Mouse (Mus musculus) midbrain, embryonic 14.5 days (tissue): Measurements from ENCODE around the gene Atg4b. TPM values are rescaled to one million over a fixed set of nuclear protein-coding genes. Genes with fewer than 3 reads are reported as not detected.
A peak's percentile ranks its signal among the peaks of the same experiment; 100 is the strongest.

ENCODE experiments used
- ATAC-seq: fragments of 200-750 bp; cut with Nextera tagmentation; 2 replicates; pipeline ENCODE4 v1.8.0; 2017; ENCODE audit warnings: moderate number of reproducible peaks, moderate library complexity; ENCODE audit not compliant: low FRiP score, low TSS enrichment
- DNase-seq: peaks from one replicate; pipeline ENCODE4 v3.0.0-alpha.2; 2015
- H3K27ac ChIP-seq: fragments of 300-500 bp; sonication (generic); replicated peaks from 2 replicates; pipeline ENCODE4 v1.5.1; 2014; ENCODE audit warnings: mild to moderate bottlenecking, low read depth, low read length, moderate library complexity
- H3K27me3 ChIP-seq: fragments of 300-500 bp; sonication (generic); 2 replicates; pipeline ENCODE4 v1.6.1; 2014; ENCODE audit warnings: low read length, control low read depth, mixed read lengths; ENCODE audit not compliant: control insufficient read depth, insufficient read depth
- H3K36me3 ChIP-seq: fragments of 300-500 bp; sonication (generic); 2 replicates; pipeline ENCODE4 v1.6.1; 2014; ENCODE audit warnings: low read length, control low read depth; ENCODE audit not compliant: control insufficient read depth, insufficient read depth
- H3K4me1 ChIP-seq: fragments of 300-500 bp; sonication (generic); 2 replicates; pipeline ENCODE4 v1.6.1; 2014; ENCODE audit warnings: mild to moderate bottlenecking, antibody characterized with exemption, low read length, control low read depth; ENCODE audit not compliant: control insufficient read depth, insufficient read depth
- H3K4me2 ChIP-seq: fragments of 300-500 bp; sonication (generic); 2 replicates; pipeline ENCODE4 v1.6.1; 2014; ENCODE audit warnings: mild to moderate bottlenecking, low read length, moderate library complexity
- H3K4me3 ChIP-seq: fragments of 300-500 bp; sonication (generic); replicated peaks from 2 replicates; pipeline ENCODE4 v1.5.1; 2014; ENCODE audit warnings: low read depth, low read length
- H3K9ac ChIP-seq: fragments of 300-500 bp; sonication (generic); replicated peaks from 2 replicates; pipeline ENCODE4 v1.6.1; 2014; ENCODE audit warnings: mild to moderate bottlenecking, low read length, moderate library complexity
- H3K9me3 ChIP-seq: fragments of 300-500 bp; sonication (generic); 2 replicates; pipeline ENCODE4 v1.6.1; 2016; ENCODE audit warnings: low read length, control low read depth, mixed read lengths; ENCODE audit not compliant: control insufficient read depth
- WGBS: fragments of 180-500 bp; shearing (Covaris S2); extraction: QIAGEN DNeasy Blood & Tissue Kit; methylation state at CpG from one replicate; pipeline ENCODE4 v1.1.7; 2014; 5-methylcytosine and 5-hydroxymethylcytosine counted together
- polyA plus RNA-seq: library from polyadenylated mRNA; unstranded; fragments of >200 nt; fragmentation: Nextera tagmentation; extraction: Ambion mirVana; gene quantifications from 2 replicates; pipeline ENCODE4 v1.2.1, GENCODE M21; 2014

Atg4b gene
- polyA plus RNA-seq, 1 experiment from 2014 or later: 102 TPM

DNA sequence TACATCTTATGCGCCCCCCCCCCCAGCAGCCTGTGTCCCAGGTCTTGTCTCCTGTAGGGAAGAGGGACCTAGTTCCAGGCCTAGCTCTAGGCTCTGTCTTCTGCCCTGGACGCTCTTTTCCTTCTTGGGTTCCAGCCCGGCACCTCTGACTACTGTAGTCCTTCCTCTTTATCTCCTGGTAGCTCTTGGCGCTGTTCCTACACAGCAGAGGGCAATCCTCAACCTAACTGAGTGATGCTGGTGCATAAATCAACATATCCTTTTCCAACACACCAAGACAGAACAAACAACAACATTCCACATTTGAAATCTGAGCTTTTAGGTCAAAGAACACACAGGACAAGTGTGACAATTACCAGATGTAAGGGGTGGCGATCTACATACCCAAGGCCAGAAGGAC is 5.1 kb upstream of the Atg4b start:
- ATAC-seq (no peak), DNase-seq (no peak)
- H3K27me3 ChIP-seq: no peaks in the 10 kb centered on the region
- H3K9me3 ChIP-seq: no peaks in the 10 kb centered on the region
- H3K4me1 ChIP-seq: no peaks in the 10 kb centered on the region
- H3K27ac ChIP-seq: no peak overlapping the region
- 96% methylated on average over 5 of the region's 5 CpGs for WGBS
- H3K4me2 ChIP-seq: no peak overlapping the region
- H3K9ac ChIP-seq: no peak overlapping the region
- H3K4me3 ChIP-seq: no peak overlapping the region
- H3K36me3 ChIP-seq: peaks cover 26% of the 10 kb centered on the region

DNA sequence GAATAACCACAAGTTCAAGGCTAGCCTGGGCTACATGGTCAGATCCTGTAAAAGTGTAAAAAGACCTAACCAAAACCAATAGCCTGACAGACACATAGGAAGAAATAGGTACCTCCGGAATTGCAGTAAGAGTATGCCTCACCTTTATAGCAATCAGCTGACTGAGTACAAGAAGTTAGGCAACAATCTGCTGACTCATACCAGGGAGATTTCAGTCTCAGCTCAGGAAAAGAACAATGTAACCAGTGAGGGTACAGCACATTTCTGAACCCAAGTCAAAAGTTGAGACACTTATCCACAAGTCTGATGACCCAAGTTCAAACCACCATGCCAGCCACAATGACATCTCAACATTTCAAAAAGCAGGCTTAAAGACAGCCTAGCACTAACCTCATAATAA is 2.8 kb upstream of the Atg4b start:
- 97% methylated on average over 1 of the region's 1 CpGs for WGBS
- Histone ChIP-seq H3K4me2 (no peak overlapping the region), H3K4me3 (no peak overlapping the region), H3K27ac (no peak overlapping the region), H3K4me1 (peaks cover 4% of the 10 kb centered on the region; the same call in 1 of the 2 replicates), H3K27me3 (no peaks in the 10 kb centered on the region), H3K36me3 (peaks cover 26% of the 10 kb centered on the region), H3K9ac (no peak overlapping the region), H3K9me3 (no peaks in the 10 kb centered on the region)
- DNase-seq (no peak), ATAC-seq (no peak)

GRCm38 (mm10) chr1:93753911-93754572 is 2.7 kb downstream of the Atg4b start:
- Histone ChIP-seq H3K4me3 (peak overlapping the region; percentile 96), H3K27me3 (no peaks in the 10 kb centered on the region), H3K4me1 (peaks cover 14% of the 10 kb centered on the region; the same call in 1 of the 2 replicates), H3K4me2 (peak overlapping the region; percentile 86), H3K36me3 (peaks cover 16% of the 10 kb centered on the region), H3K27ac (peak overlapping the region; percentile 89), H3K9me3 (no peaks in the 10 kb centered on the region), H3K9ac (peak overlapping the region; percentile 86)
- ATAC-seq: peak; percentile 2
- peak; percentile 61 for DNase-seq
- WGBS: under 1% methylated on average over 58 of the region's 59 CpGs

DNA sequence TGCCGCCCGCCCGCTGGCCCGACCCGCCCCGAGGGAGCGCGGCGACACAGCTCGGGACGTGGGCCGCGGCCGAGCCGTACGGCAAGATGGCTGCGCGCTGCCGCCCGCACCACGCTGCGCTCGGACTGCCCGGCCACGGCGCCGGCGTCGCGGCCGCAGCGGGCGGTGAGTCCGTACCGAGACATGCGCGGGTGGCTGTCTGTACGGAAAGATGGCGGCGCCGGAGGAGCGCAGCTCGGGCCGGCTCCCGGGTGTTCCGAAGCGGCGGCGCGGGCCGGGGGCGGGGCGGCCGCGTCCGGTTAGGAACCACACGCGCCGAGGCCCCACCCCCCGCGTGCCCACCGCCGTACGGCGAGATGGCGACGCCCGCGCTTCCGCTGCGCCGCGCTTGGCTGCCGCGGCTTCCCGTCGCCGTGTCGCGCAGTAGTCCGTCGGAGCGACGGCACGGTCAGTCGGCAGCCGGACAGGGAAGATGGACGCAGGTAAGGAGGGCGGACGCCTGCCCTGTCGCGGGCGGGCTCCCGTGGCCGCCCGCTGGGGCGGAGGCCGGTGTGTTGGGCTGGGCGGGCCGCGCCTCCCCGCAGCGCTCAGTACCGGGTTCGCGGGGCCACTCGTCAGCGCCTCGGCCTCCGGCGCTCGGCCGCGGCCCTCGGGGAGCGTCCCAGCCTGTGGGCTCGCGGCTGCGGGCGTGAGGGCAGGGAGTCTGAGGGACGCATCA is 3.4 kb downstream of the Atg4b start, which contains the start of gene Thap4:
TSS of gene Thap4 (minus strand) at position 292 of the 718 bp plus-strand sequence.
- no peaks in the 10 kb centered on the region for H3K9me3 ChIP-seq
- ATAC-seq (peak; percentile 95), DNase-seq (peak; percentile 97)
- H3K27me3 ChIP-seq: no peaks in the 10 kb centered on the region
- H3K4me3 ChIP-seq: peak within 1 kb of the TSS; percentile 96
- peak within 1 kb of the TSS; percentile 86 for H3K4me2 ChIP-seq
- H3K27ac ChIP-seq: peak within 1 kb of the TSS; percentile 89
- H3K9ac ChIP-seq: peak within 1 kb of the TSS; percentile 86
- H3K36me3 ChIP-seq: peaks cover 9% of the 10 kb centered on the region
- WGBS: under 1% methylated on average over 115 of the region's 121 CpGs
- H3K4me1 ChIP-seq: peaks cover 14% of the 10 kb centered on the region; the same call in 1 of the 2 replicates

DNA sequence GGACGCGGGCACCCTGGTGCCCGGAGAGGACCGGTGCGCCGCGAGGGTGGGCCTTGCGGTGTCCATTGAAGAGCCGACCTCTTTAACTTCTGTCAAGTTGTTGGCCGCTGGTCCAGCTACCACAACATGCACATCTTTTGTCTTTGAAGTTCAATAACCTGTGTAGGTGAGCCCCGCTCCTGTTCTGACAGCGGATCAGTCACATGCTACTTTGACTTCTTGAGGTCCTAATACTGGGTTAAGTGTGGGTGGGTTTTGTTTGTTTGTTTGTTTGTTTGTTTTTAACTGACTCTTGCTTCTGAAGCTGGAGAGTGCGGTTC is 4.0 kb downstream of the Atg4b start:
- ATAC-seq: no peak
- Histone ChIP-seq H3K9ac (peak overlapping the region; percentile 86), H3K4me3 (peak overlapping the region; percentile 96), H3K36me3 (peaks cover 4% of the 10 kb centered on the region; the same call in 1 of the 2 replicates), H3K27me3 (no peaks in the 10 kb centered on the region), H3K4me1 (peaks cover 14% of the 10 kb centered on the region; the same call in 1 of the 2 replicates), H3K4me2 (peak overlapping the region; percentile 86), H3K27ac (peak overlapping the region; percentile 89), H3K9me3 (no peaks in the 10 kb centered on the region)
- WGBS: 2% methylated on average over 13 of the region's 13 CpGs
- DNase-seq: no peak

GRCm38 (mm10) chr1:93755618-93756017 is 4.3 kb downstream of the Atg4b start:
- 32% methylated on average over 7 of the region's 7 CpGs for WGBS
- DNase-seq: no peak
- no peaks in the 10 kb centered on the region for H3K27me3 ChIP-seq
- H3K27ac ChIP-seq: no peak overlapping the region
- no peak for ATAC-seq
- H3K36me3 ChIP-seq: peaks cover under 1% of the 10 kb centered on the region; the same call in 1 of the 2 replicates
- no peaks in the 10 kb centered on the region for H3K9me3 ChIP-seq
- peak overlapping the region; percentile 96 for H3K4me3 ChIP-seq
- H3K9ac ChIP-seq: peak overlapping the region; percentile 86
- peak overlapping the region; percentile 86 for H3K4me2 ChIP-seq
- peaks cover 14% of the 10 kb centered on the region; the same call in 1 of the 2 replicates for H3K4me1 ChIP-seq

DNA sequence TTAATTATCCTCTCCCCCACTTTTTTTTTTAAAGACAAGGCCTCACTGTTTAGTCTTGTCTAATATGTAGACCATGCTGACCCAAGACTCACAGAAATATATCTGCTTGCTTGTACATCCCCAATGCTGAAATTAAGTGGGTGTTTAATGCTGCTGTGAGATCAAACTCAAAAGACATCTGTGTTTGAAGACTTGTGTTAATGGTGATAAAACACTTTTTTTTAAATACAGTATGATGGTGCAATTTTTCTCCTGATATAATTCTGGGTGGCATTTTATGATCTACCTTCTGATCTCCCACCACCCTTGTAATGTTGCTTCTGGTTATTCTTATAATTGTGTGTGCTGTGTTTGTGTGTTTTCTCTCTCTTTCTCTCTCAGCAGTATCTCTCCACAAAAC is 4.9 kb downstream of the Atg4b start:
- H3K4me2 ChIP-seq: peak overlapping the region; percentile 86
- H3K27ac ChIP-seq: no peak overlapping the region
- DNase-seq (no peak), ATAC-seq (no peak)
- H3K27me3 ChIP-seq: no peaks in the 10 kb centered on the region
- peaks cover 14% of the 10 kb centered on the region; the same call in 1 of the 2 replicates for H3K4me1 ChIP-seq
- no peak overlapping the region for H3K9ac ChIP-seq
- H3K36me3 ChIP-seq: no peaks in the 10 kb centered on the region
- H3K9me3 ChIP-seq: no peaks in the 10 kb centered on the region
- H3K4me3 ChIP-seq: no peak overlapping the region

DNA sequence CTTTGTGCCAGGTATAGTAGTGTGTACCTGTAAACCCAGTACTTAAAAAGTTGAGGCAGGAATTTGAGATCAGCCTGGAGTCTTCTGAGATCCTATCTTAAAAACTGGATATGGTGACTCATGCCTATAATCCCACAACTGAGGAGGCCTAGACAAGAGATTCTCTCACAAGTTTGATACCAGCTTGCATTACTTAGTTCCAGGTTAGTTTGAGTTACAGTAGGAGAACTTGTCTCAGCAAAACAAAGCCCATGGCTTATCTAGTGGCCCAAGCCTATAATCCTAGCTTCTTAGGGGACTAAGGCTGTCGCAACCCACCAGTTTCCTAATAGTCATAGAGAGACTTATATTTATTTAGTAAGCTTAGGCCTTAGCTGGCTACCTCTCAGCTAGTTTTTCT is 8.8 kb downstream of the Atg4b start:
- no peaks in the 10 kb centered on the region for H3K9me3 ChIP-seq
- peaks cover 8% of the 10 kb centered on the region; the same call in 1 of the 2 replicates for H3K4me1 ChIP-seq
- H3K27me3 ChIP-seq: no peaks in the 10 kb centered on the region
- H3K27ac ChIP-seq: no peak overlapping the region
- DNase-seq: no peak
- H3K9ac ChIP-seq: no peak overlapping the region
- 92% methylated on average over 1 of the region's 1 CpGs for WGBS
- no peaks in the 10 kb centered on the region for H3K36me3 ChIP-seq
- ATAC-seq: no peak
- no peak overlapping the region for H3K4me3 ChIP-seq
- H3K4me2 ChIP-seq: no peak overlapping the region
